Mouse (Mus musculus) thymus, postnatal 4 days (tissue): ENCODE results near the gene Hsf2bp.
"Not testable (repeated sequence)": the region's sequence is repeated elsewhere in the genome, so short reads cannot be mapped to it uniquely, and the experiment has no call there.

Experiments
- DNase-seq: peaks from one replicate; pipeline ENCODE4 v3.0.0; 2021

The Hsf2bp gene

DNA sequence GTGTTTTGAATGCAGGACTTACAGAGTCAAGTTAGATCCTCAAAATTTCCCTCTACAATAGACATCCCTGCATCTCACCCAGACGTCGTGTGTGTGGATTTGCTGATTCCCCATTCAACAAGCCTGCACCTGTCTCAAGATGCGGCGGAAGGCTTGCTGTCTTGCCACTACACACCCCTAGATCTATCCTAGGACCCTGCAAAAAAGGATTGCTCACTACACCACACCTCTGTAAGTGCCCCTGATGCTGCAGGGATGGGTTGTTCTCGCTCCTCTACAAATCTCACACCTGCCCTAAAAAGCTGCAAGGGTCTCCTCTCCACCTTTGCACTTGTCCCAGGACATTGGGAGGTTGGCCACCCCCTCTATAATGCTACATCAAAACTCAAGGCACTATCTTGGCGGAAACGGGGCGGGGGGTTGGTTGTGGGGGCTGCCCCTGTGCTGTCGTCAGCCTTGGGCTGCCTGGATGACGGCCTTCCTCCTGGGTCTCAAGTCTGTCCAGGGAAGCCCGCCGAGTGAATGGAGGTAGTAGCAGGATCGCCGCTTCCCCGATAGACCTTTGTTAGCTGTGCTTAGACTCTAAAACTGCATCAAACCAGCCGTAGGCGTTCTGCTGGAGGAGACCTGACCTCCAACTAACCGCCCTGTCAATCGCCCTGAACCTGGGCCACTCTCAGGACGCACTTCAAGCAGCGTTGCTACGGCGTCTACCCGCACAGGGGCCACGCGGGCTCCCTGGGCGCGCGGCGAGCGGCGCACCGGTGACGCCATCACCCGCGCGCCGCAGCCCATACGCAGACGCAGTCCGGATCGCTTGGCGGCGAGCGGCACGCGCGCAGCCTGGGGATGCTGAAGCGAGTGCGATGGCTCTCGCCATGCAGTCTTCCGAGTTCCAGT, at the start of gene Hsf2bp, which contains the start of gene Rrp1b:
Gene Hsf2bp, minus strand, starts transcription at position 741 of the 900 bp plus-strand sequence.
Gene Rrp1b, plus strand, starts transcription at position 492 of the 900 bp plus-strand sequence.
- peak; percentile 87 for DNase-seq

DNA sequence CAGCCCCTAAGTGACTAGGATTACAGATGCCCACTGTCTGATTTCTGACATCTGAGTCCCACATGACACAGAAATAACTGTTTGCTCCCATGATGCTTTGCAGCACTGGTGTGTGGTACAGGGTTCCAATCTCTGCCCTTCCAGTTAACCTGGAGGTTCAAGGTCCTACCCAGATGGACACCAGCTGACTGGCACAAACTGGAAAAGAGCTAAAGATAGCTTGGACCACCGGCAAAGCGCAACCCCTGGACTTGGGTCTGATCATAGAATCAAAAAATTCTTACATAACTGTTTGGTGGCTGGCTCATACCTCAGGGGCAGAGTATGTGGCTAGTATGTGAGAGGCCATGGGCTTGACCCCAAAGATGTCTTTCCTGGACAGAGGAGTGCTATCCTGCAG, 47.2 kb upstream of the Hsf2bp start:
- DNase-seq: no peak

DNA sequence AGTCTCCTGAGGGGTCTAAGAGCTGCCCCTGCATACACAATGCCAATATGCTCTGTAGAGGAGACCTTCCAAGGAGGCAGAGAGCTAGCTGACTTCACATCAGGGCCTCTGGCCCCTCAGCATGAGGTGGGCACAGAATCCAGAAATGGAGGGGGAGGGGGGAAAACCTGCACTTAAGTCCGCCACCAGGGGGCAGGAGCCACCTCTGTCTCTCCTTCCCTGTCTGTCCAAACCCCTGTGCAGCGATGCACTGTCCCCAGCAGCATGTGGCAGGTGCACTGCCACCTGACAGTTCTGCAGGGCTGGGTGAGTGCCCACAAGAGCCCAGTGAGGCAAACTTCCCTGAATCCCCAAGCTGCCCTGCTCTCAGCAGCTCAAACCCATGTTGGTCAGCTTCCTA, 39.0 kb upstream of the Hsf2bp start:
- DNase-seq: peak; percentile 81

DNA sequence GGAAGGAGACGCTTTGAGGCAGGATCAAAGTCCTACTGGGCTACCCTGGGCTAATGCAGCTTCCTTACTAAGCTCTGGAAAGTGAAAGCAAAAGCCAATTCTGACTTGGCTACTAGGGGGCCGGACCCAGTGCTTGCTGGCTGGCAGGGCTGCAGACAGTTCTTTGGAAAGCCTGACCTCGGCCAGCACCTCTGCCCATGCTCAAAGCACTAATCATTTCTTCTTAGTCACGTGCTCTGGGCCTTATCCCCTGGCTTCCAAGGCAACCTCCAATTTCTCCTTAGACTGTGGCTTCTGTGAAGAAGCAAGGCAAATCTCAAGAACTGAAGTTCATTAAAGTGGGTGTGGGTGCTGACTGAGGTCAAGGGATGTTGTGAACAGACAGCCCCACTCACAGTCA, 38.5 kb upstream of the Hsf2bp start:
- no peak for DNase-seq

DNA sequence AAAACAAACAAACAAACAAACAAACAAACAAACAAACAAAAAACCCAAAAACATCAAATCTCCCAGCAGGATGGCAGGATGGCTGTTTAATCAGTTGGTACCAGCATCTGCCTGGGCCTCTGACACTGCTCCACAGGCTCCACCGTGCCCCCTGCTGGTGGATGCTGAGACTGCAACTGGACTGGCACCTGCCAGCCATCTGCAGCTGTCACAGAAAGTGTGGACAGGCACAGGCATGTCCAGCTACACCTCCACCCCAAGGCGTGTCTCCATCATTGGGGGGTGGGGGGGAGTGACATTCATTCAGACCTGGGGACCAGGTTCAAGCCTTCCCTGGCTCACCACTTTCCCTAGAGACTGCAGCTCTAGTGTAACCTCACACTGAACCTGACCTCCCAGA, 37.2 kb upstream of the Hsf2bp start:
- DNase-seq: peak; percentile 94

DNA sequence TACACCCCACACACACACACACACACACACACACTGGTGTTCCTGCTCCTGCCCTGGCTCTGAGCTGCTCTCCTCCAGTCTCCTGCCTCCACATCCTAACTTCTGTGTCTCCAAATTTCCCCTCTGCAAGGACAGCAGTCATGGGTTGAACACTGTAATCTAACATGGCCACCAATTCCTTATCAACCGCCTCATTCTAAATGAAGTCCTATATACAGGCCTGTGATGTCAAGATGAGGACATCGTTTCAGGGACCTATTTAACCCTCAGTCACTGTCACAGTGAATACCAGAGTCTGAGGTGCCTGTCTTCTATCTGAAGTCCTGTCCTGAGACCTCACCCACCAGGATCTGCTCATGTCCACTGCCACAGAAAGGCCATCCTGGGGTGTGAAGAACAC, 32.7 kb upstream of the Hsf2bp start:
- DNase-seq: no peak

DNA sequence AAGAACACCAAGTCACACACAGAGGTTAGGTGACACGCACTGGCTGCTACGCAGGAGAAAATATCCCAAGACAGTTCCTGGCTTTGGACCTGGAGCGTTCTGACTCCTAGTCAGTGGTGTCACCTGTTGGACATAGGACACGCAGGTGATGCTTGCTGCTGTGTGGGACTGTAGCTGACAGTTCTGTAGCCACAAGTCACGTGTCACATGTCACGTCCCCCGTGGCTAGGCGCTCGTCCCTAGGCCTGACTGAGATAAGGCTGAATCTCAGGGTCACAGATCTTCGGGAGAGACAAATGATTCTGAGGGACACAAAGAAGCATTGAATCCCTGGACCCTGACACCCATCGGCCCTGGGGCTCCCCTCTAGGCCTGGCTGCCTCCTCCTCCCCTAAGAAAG, 32.2 kb upstream of the Hsf2bp start:
- DNase-seq: no peak

DNA sequence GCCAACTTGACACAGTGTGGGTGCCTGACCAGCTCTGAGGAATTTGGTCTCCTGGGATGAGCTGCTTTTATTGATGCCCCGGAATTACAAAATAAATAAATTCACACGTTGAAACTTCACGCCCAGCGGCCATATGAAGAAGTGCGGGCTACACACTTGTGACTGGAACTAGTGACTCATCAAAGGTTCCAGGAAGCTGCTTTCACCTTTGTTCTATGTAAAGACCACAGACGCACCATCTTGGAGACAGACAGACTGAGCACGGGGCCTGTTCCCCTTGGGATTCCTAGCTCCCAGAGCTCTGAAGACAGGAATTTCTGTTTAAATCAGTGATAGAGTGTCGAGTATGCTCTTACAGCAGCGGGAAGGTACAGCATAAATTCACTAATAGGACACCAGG, 31.4 kb upstream of the Hsf2bp start:
- DNase-seq: no peak

DNA sequence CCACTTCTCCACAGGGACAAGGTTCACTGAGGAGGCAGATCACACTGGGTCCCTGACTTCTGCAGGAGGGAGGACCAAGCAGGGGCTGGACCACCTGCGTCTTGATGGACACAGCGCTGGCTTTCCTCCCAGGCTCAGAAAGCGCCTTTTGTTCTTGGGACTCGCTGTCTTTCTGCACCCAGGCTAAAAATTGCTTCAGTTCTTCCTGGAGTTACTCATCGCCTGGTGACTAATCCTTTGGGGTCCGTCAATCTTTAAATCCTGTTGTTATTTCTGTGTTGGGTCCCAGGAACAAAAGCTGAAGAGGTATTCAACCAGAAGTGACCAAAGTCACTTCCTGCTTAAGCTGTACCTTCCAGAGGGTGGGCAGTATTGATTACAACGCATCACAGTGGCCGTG, 28.6 kb upstream of the Hsf2bp start:
- not testable (repeated sequence) for DNase-seq

DNA sequence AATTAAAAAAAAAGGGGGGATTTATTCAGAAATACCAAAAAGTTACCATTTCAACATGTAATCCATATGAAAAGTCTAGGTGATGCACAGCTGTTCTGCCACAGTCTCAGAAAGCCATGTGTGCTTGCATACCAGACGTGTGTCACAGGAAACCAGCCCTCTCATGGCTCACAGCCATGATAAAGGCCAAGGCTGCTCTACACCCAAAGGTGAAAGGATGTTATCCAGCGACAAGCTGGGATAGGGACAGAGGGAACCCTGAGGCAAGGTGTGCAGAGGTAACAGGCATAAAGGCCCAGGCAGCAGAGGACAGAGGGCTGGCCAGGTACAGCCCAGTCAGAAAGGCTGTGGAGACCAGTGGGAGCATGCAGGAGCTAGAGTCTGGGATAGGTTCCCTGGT, 27.5 kb upstream of the Hsf2bp start:
- no peak for DNase-seq

DNA sequence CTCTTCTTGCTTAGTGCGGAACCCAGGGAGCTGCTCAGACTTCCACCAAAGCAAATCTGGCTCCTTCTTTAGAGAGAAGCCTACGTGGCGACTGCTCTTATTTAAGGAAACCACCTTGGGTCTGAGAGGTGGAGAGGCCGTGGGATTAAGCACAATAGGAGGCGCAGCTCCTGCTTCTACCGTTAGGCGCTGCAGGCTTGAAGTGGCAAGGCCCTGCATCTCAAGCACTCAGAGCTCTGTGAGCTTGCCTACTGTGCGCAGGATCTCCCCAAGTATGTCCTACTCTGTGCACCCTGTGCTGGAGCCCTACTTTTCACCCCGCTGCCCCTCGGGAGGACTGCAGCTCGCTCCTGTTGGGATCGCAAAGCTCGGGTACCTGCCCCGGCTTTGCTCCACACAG, 25.1 kb upstream of the Hsf2bp start:
- no peak for DNase-seq

DNA sequence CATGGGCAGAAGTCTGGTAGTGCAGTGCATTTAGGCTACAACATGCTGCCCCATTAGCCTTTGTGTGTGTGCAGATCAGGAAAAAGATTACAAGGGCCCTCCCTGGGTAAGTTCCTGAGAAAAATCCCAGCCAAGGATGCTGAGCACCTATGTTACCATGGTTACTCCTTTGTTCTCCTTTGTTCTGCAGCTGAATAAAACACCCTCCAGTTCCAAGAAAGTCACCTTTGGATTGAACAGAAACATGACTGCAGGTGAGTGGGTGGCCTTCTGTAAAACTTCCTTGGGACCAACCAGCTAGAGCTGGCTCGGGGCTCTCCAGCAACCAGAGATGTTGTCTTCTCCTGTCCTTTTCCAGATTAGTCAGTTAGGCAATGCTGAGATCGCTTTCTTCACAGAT, 22.9 kb upstream of the Hsf2bp start:
- DNase-seq: no peak

DNA sequence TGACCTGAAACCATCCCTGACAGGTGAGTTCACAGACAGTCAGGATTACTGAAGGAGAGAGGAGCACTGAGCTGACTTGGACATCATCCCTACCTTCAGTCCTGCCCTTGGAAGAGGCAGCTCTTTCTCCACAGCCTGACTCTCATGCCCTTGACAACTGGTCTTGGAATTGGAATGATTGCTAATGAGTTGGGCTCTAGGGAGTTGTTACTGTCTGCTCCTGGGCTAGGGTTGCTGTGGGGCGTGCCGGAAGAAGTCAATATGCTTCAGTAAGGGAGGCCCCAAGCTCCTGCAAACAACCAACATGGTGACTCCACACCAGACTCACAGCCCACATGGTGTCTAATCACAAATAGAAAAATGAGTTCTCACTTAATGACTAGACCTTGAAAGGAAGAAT, 21.7 kb upstream of the Hsf2bp start:
- no peak for DNase-seq

DNA sequence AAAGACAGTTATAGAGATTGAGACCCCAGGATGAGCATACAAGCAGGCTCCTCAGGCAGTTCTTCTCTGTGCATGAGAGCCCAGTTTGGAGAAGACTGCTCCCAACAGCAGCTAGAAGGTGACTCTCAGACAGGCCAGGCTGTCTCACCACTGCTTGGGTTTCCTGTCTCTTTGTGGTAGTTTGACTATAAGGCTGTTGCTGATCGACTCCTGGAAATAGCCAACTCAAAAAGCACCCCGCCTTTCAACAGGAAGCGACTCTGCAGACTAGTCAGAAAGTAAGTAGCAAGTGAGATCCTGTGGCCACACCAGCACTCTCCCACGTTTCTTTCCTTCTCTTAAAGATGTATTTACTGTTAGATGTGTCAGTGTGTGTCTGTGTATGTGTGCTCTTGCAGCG, 17.5 kb upstream of the Hsf2bp start:
- DNase-seq: peak; percentile 16

DNA sequence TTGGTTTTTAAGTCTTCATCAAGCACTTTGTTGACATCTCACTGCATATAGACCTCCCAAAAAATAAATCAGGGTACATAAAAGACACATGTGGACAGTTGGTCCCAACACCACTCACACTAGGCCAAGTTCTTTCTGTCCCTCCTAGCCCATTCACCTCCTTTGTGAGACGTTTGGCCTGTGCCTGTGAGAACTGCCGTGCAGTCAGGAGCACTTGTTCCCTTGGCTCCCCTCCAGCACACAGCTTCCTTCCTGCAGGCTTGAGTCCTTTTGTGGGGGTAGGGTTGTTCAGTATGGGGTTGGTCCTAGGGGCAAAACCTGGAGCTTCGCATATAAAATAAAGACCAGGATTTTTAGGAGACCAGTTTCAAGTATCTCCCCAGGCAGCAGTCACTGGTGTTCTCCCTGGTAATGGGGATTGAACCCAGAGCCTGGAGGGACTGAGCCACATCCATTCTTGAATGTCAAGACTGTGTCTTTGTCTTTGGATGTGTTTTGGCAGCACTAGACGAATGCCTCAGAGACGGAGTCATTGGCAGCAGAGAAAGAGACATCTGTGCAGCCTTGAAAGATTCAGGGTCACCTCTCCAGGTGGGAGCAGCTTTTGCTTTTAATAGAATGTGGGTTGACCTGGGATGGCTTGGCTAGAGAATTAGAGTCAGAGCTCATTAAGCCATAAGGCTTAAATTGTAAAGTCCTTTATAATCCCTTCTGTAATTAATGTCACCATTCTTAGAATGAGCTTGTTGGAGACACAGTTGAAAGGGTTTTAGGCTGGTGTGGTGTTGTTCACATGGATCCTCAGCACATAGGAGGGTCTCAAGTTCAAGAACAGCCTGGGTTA, 16.3 kb upstream of the Hsf2bp start:
- DNase-seq: no peak

DNA sequence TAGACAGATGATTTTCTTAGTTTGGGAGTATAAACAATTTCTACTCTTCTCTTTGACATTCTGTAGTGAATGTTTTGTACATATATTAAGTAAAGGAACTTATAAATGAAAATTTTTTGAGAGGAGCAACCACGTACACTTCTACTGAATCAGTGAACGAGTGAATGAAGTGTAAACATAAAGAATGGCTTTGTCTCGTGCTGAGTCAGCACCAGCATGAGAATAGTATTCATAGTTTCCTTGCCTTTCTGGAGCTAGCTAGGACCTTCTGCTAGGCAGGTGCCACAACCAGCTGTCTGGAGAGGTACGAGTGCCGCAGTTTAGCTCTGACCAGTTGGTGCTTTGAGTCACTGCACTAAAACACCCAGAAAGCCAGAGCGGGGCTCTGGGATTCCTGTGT, 14.5 kb upstream of the Hsf2bp start:
- no peak for DNase-seq

DNA sequence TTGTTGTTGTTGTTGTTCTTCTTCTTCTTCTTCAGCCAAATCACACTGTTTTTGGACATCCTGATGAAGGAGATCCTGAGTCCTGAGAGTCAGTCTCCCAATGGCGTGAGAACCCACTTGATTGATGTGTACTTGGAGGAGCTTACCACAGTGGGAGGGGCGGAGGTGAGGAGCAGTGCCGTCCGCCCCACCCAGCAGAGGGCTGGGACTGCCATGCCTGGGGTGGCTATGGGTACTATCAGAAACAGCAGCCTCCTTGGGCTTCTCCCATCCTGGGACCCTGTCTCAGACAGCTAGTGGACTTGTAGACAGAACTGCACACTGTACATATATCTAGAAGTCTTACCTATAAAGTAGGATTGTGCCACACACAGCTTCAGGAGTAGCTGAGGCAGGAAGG, 13.8 kb upstream of the Hsf2bp start:
- no peak for DNase-seq

DNA sequence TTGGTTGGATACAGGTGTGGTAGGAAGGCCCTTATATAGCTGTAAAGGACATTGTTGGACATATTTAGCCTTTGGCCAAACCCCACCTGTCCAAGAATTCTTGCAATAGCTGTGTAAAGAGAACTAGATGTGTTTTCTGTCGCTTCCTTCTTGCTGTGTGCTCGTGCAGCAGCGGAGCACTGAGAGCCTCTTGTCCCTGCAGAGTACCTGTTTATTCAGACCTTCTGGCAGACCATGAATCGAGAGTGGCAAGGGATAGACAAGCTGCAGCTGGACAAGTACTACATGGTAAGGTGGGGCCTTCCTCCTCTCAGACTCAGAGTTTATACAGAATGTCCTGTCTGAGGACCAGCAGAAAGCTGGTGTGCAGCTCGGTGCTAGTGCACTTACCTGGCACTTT, 12.2 kb upstream of the Hsf2bp start:
- DNase-seq: no peak

DNA sequence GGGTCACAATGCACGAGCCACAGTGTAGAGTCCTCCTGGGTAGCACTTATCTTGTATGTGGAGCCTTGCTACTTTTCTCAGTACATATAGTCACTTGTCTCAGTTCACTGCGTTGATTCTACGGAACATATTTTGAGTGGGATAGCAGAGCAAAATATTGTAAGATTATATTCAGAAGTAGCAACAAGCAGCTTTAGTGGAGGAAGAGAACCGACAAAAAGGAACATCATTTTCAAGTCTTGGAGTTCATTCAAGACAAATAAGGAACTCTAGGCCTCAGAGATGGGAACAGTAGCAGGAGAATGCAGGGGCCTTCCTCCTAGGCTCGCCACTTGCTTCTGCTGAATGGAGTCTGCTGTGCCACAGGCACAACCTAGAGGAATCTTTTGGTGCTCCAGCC, 10.4 kb upstream of the Hsf2bp start:
- DNase-seq: no peak

DNA sequence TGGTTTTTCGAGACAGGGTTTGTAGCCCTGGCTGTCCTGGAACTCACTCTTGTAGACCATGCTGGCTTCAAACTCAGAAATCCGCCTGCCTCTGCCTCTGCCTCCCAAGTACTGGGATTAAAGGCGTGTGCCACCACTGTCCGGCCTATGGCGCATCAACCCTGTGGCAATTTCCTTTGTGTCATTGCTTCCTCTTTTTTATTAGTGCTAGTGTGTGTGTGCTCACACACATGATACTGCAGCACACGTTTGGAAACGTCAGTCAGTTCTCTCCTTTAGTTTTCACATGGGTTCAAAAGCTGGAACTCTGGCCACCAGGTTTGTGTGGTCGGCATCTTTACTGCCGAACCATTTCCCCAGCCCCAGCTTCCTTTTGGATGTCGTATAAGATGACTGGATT, 4.1 kb upstream of the Hsf2bp start:
- no peak for DNase-seq

DNA sequence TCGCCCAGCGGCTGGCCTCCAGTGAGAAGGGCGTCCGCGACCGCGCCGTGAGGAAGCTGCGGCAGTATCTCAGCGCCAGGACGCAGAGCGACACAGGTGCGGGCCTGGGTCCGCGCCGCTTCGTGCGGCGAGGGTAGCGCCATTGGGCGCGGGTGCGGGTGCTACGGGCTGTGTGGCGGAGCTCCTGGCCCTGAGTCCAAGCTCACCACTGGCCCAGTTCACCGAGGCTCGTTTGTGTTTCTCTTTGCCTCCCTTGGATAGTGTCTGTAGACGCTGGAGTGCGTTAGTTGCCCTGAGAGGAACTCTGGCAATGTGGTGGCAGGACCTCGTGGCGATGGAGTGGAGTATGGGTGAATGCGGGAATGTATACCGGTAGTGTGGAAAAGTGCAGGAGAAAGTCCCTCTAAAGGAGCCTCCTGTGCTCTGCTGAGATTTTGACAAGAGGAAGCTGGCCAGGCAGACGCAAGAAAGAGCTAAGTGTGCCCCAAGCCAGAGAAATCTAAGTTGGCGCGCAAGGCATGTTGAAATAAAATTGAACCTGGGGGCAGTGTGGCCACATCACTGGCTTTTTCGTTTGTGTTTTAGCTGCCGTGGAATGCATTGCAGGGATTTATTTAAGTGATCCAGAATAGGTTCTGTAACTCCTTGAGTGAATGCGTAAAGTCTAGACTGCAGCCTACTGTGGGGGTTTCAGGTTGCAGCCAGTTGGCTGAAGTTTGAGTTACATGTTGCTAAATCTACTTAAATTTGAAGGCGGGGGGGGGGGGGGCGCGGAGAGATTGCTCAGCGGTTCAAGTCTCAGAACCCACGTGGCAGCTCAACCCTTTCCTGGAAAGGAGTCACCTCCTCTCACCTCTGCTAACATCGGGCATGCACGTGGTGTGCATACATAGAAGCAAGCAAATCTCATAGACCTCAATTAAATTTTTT, 625 bp upstream of the Hsf2bp start:
- no peak for DNase-seq

DNA sequence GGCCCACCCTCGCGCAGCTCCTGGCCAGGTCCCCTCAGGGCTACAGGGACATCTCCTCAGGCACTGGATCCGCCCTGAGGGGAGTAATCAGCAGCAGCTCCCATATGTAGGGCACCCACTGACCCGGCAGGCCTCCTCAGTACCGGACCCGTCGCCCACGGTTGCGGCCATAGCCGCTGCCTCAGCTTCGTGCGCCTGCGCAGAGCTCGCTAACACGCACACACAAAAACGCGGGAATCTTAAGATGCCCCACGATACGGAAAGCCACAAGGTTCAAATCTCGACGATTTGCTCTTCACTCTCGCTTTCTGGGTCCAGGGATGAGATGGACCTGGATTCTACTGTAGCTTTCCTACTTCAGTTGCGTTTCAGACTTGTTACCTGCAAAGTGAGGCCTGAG, 1.8 kb downstream of the Hsf2bp start:
- no peak for DNase-seq

DNA sequence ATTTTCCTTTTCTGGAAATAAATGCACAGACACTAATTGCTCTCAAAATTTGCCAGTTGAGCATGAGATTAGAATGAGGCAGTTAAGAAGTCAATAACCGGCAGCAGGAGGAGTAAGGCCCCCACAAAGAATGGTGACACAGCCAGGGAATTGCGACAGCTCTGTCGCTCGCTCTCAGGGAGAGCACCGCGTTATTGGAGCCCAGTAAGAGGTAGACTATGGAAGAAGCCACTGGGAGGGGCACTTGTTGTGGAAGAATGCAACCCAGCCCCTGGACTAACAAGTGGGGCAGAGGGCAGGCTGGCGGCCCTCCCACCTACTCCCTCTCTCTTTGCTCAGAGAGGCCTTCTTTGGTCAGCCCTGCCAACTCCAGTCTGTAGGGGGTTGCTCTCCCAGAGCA, 4.5 kb downstream of the Hsf2bp start:
- no peak for DNase-seq
